In the genomic region with DNA sequence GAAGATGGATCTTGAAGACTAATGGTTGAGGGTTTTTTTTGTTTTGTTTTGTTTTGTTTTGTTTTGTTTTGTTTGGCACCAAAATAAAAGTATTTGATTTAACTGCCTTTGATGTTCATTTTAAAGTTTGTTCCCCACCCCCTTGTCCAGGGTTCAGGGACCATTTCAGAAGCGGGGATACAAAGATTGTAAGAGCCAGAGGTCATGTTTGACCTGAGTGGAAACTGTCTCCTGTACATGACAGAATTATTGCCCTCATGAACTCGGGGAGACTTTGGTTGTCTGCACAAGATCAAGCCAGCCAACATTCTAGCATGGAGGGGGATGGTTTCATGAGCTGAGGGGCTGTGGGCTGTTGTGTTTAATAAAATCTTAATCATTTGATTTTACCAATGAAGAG, we compare ENCODE assay signal across 26 mouse cellular contexts.
"Had no signal": no experiment of that assay in that cellular context is flagged by ENCODE, and none has a peak within 500 bp of the region (broad histone marks: within the 10 kb centered on the region; RNA-seq: fewer than 3 reads in every experiment).

No protein-coding gene starts in this region.

- H3K27ac ChIP-seq: gastrocnemius, adult 2 months; heart, embryonic 10.5 days; hindbrain, embryonic 10.5 days; hindbrain, embryonic 12.5 days; hindbrain, embryonic 14.5 days; intestine, embryonic 15.5 days; layer of hippocampus, adult 2 months; limb, embryonic 13.5 days; limb, embryonic 15.5 days had no signal

- H3K36me3 ChIP-seq: heart, embryonic 10.5 days; heart, embryonic 12.5 days; hindbrain, embryonic 10.5 days; hindbrain, embryonic 12.5 days; intestine, embryonic 15.5 days; limb, embryonic 13.5 days; limb, embryonic 15.5 days had no signal

- H3K4me3 ChIP-seq: gastrocnemius, adult 2 months; heart, embryonic 10.5 days; heart, embryonic 12.5 days; hindbrain, embryonic 10.5 days; hindbrain, embryonic 12.5 days; intestine, embryonic 15.5 days; layer of hippocampus, adult 2 months; limb, embryonic 13.5 days; limb, embryonic 15.5 days had no signal

- H3K27me3 ChIP-seq: heart, embryonic 12.5 days; hindbrain, embryonic 12.5 days; intestine, embryonic 15.5 days; limb, embryonic 13.5 days; limb, embryonic 15.5 days had no signal

- ATAC-seq: hindbrain, embryonic 16.5 days; inflammation-experienced regulatory T-cells, adult 6 months; intestine, embryonic 15.5 days; intestine, postnatal 0 days had no signal

- DNase-seq: gastrocnemius, adult 2 months; gastrocnemius, postnatal 10 days; gastrocnemius, postnatal 25 days; heart, adult 18-20 months; heart, postnatal 10 days; heart, postnatal 4 days; kidney, adult 18-20 months; kidney, adult 8-10 months; kidney, postnatal 10 days; kidney, postnatal 25 days; kidney, postnatal 4 days; layer of hippocampus, adult 9-11 months; layer of hippocampus, postnatal 36 days; left cerebral cortex, postnatal 4 days had no signal

- H3K9ac ChIP-seq: heart, embryonic 12.5 days; hindbrain, embryonic 12.5 days; hindbrain, embryonic 14.5 days; intestine, embryonic 15.5 days; limb, embryonic 13.5 days; limb, embryonic 15.5 days had no signal

- H3K4me2 ChIP-seq: heart, embryonic 12.5 days; hindbrain, embryonic 12.5 days; hindbrain, embryonic 14.5 days; intestine, embryonic 15.5 days; limb, embryonic 13.5 days; limb, embryonic 15.5 days had no signal

- H3K9me3 ChIP-seq: heart, embryonic 10.5 days; hindbrain, embryonic 10.5 days; intestine, embryonic 15.5 days; limb, embryonic 13.5 days; limb, embryonic 15.5 days had no signal
